Mouse (Mus musculus): ENCODE measurements around the gene Ang2. TPM values are rescaled to one million over a fixed set of nuclear protein-coding genes. Genes with fewer than 3 reads are reported as not detected.

The Ang2 gene
- polyA plus RNA-seq, 1 experiment from 2014 or later: not detected

DNA sequence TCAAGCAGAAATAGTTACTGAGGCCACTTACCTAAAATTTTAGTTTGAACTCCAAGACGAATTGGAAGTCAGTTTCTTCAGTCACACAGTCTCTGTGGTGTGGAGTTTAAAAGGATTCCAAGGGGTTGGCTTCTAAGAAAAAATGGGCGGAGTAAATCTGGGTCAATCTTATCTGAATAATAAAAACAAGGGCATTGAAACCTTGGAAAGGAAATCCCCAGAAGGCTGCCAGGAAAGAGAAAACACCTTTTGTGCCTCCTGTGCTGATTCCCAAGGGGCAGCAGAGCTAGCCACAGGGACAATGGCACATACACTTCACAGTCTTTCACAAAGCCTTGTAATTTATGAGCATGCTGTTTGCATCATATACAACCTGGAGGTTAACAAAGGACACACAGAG, 52.3 kb downstream of the Ang2 start, which contains the start of gene Rnase1:
Gene Rnase1, minus strand, starts transcription at position 101 of the 400 bp plus-strand sequence.
- Histone ChIP-seq H3K9me3 (no peaks in the 10 kb centered on the region), H3K4me2 (replicated peaks) (no peak within 1 kb of the TSS), H3K27ac (no peak within 1 kb of the TSS), H3K36me3 (no peaks in the 10 kb centered on the region), H3K4me3 (no peak within 1 kb of the TSS), H3K27me3 (replicated peaks) (no peaks in the 10 kb centered on the region), H3K9ac (no peak within 1 kb of the TSS), H3K4me1 (peaks cover 4% of the 10 kb centered on the region; the same call in 1 of the 2 replicates)
- 34% methylated on average over 2 of the region's 2 CpGs for WGBS
- no peak for ATAC-seq (ENCODE audit: low FRiP score, low read depth)

DNA sequence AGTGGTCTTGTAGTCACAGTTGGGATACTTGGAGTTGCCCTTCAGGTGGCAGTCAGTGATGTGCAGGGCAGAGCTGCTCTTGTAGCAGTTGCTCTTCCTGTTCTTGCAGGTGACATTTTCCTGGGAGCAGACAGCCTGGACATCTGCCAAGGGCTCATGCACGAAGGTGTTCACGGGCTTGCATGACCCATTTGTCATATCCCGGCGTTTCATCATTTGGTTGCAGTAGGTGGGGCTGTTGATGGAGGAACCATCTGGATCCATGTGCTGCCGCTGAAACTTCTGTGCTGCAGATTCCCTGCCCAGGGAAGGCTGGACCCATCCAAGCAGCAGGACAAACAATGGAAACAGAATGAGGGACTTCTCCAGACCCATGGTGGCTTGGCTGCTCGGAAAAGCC, 53.4 kb downstream of the Ang2 start:
- ATAC-seq (ENCODE audit: low FRiP score, low read depth): no peak
- Histone ChIP-seq H3K27ac (no peak overlapping the region), H3K4me1 (peaks cover 4% of the 10 kb centered on the region; the same call in 1 of the 2 replicates), H3K9ac (no peak overlapping the region), H3K36me3 (no peaks in the 10 kb centered on the region), H3K4me3 (no peak overlapping the region), H3K4me2 (replicated peaks) (no peak overlapping the region), H3K9me3 (no peaks in the 10 kb centered on the region), H3K27me3 (replicated peaks) (no peaks in the 10 kb centered on the region)
- 87% methylated on average over 6 of the region's 6 CpGs for WGBS

Other genes with a start within 250 kb of the Ang2 start
- gene Pnp2, start 243.2 kb downstream of the Ang2 start, polyA plus RNA-seq (2016; fragmentation: Nextera tagmentation; extraction: Ambion mirVana): 0.28 and 0.29 TPM in 2 replicates
- gene Rnase10, start 191.4 kb downstream of the Ang2 start, polyA plus RNA-seq (2016; fragmentation: Nextera tagmentation; extraction: Ambion mirVana): not detected in 2 replicates
- not detected in 2 replicates for gene Rnase9, start 157.3 kb downstream of the Ang2 start, polyA plus RNA-seq (2016; fragmentation: Nextera tagmentation; extraction: Ambion mirVana)
- not detected in 2 replicates for gene Rnase11, start 149.0 kb downstream of the Ang2 start, polyA plus RNA-seq (2016; fragmentation: Nextera tagmentation; extraction: Ambion mirVana)
- gene Rnase12, start 141.5 kb downstream of the Ang2 start, polyA plus RNA-seq (2016; fragmentation: Nextera tagmentation; extraction: Ambion mirVana): not detected in 2 replicates
- not detected in 2 replicates for gene Olfr750, start 124.7 kb downstream of the Ang2 start, polyA plus RNA-seq (2016; fragmentation: Nextera tagmentation; extraction: Ambion mirVana)
- 11.6 and 14.5 TPM in 2 replicates for gene Rnase4, start 108.1 kb downstream of the Ang2 start, polyA plus RNA-seq (2016; fragmentation: Nextera tagmentation; extraction: Ambion mirVana)
- 3.1 and 4.2 TPM in 2 replicates for gene Ang, start 108.0 kb downstream of the Ang2 start, polyA plus RNA-seq (2016; fragmentation: Nextera tagmentation; extraction: Ambion mirVana)
- not detected in 2 replicates for gene Eddm3b, start 84.7 kb downstream of the Ang2 start, polyA plus RNA-seq (2016; fragmentation: Nextera tagmentation; extraction: Ambion mirVana)
- gene Rnase6, start 75.2 kb downstream of the Ang2 start, polyA plus RNA-seq (2016; fragmentation: Nextera tagmentation; extraction: Ambion mirVana): 0.11 and 0.24 TPM in 2 replicates
- gene Rnase1, start 52.4 kb downstream of the Ang2 start, polyA plus RNA-seq (2016; fragmentation: Nextera tagmentation; extraction: Ambion mirVana): 0.39 TPM in 1 of 2 replicates, not detected in the other
- gene Rnase2b, start 36.9 kb downstream of the Ang2 start, polyA plus RNA-seq (2016; fragmentation: Nextera tagmentation; extraction: Ambion mirVana): not detected in 2 replicates
- not detected in 2 replicates for gene Ear14, start 4.2 kb upstream of the Ang2 start, polyA plus RNA-seq (2016; fragmentation: Nextera tagmentation; extraction: Ambion mirVana)
- not detected in 2 replicates for gene Rnase2a, start 57.0 kb upstream of the Ang2 start, polyA plus RNA-seq (2016; fragmentation: Nextera tagmentation; extraction: Ambion mirVana)
- not detected in 2 replicates for gene Gm7247, start 162.6 kb upstream of the Ang2 start, polyA plus RNA-seq (2016; fragmentation: Nextera tagmentation; extraction: Ambion mirVana)
- gene Vmn2r88, start 211.7 kb upstream of the Ang2 start, polyA plus RNA-seq (2016; fragmentation: Nextera tagmentation; extraction: Ambion mirVana): not detected in 2 replicates

Data from neural tube, embryonic 12.5 days (tissue).